ENCODE assay signal across 8 mouse cellular contexts in the genomic region with DNA sequence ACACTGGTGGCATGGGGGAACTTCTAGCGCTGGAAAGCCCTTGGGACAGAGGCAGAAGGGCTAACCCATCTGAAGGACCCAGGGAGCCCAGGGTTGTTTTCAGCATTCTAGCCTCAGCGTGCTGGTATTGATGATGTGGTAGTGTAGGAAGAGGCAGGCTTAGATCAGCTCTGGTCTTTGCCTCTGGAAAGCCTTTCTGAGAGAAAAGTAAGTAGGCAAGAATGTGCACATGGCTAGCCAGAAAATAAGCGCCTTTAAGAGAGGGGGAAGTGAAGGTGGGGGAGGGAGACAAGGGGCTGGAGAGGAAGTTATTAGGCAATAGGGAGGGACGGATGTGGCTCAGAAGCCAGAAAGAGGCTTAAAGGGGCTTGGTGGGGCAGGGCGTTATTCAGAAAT. TPM values are rescaled to one million over a fixed set of nuclear protein-coding genes. Genes with fewer than 3 reads are reported as not detected.
A peak's percentile ranks its signal among the peaks of the same experiment; 100 is the strongest.
DNase-seq lines count a peak whose midpoint lies in the region; ATAC-seq and TF ChIP-seq lines count a peak whose summit lies in the region.

No protein-coding gene starts in this region.

- H3K27ac ChIP-seq in kidney, adult 2 months (ENCODE audit: insufficient read depth, low read depth, low read length), result peak overlapping the region; percentile 45; the same call in 1 of the 2 replicates
- no peak overlapping the region for H3K27ac ChIP-seq in cortical plate, adult 2 months (ENCODE audit: insufficient read depth, low read length)
- peak overlapping the region; percentile 84 for H3K27ac ChIP-seq in heart, postnatal 0 days (ENCODE audit: low read depth)
- H3K27ac ChIP-seq in liver, adult 2 months (replicated peaks; ENCODE audit: insufficient read depth, low read depth, low read length), result peak overlapping the region; percentile 24; the same call in 1 of the 2 replicates
- H3K27ac ChIP-seq in midbrain, postnatal 0 days (ENCODE audit: low read depth, low read length), result no peak overlapping the region

- no peak for ATAC-seq in heart, postnatal 0 days (ENCODE audit: insufficient read depth, low read depth)
- no peak; the same call in 1 of the 2 replicates for ATAC-seq in midbrain, postnatal 0 days (ENCODE audit: low FRiP score)

- H3K4me1 ChIP-seq in kidney, adult 2 months (ENCODE audit: control insufficient read depth, insufficient read depth, low read length), result no peaks in the 10 kb centered on the region
- no peaks in the 10 kb centered on the region for H3K4me1 ChIP-seq in cortical plate, adult 2 months (ENCODE audit: control insufficient read depth, insufficient read depth, low read length)
- H3K4me1 ChIP-seq in heart, postnatal 0 days (ENCODE audit: control insufficient read depth, insufficient read depth), result 0 out of 2 replicates have a peak, but pooled peaks cover 3% of the 10 kb centered on the region
- H3K4me1 ChIP-seq in liver, adult 2 months (ENCODE audit: control insufficient read depth, insufficient read depth, low read length), result 0 out of 2 replicates have a peak, but pooled peaks cover 4% of the 10 kb centered on the region
- peaks cover 6% of the 10 kb centered on the region; the same call in 1 of the 2 replicates for H3K4me1 ChIP-seq in midbrain, postnatal 0 days (ENCODE audit: insufficient read depth, low read length)

- TF ChIP-seq EP300 in heart, postnatal 0 days (IDR thresholded peaks at IDR 0.05; ENCODE audit: low read depth), result no peak

- TF ChIP-seq POLR2A in kidney, adult 2 months (IDR thresholded peaks at IDR 0.05; ENCODE audit: low read depth, low read length), result no peak
- TF ChIP-seq POLR2A in cortical plate, adult 2 months (IDR thresholded peaks at IDR 0.05; ENCODE audit: extremely low read depth, insufficient read depth, low read length), result no peak
- no peak for TF ChIP-seq POLR2A in liver, adult 2 months (IDR thresholded peaks at IDR 0.05; ENCODE audit: extremely low read depth, insufficient read depth, low read length)

- no peak for TF ChIP-seq CTCF in kidney, adult 2 months (conservative IDR thresholded peaks at IDR 0.05; ENCODE audit: insufficient read depth, insufficient read length, low read depth, low read length)
- TF ChIP-seq CTCF in cortical plate, adult 2 months (IDR thresholded peaks at IDR 0.05; ENCODE audit: extremely low read depth, insufficient read depth, low read length), result no peak
- no peak for TF ChIP-seq CTCF in heart, postnatal 0 days (IDR thresholded peaks at IDR 0.05; ENCODE audit: low read depth)
- no peak for TF ChIP-seq CTCF in liver, adult 2 months (IDR thresholded peaks at IDR 0.05; ENCODE audit: low read depth, low read length)
- no peak for TF ChIP-seq CTCF in midbrain, postnatal 0 days (IDR thresholded peaks at IDR 0.05)

- peak overlapping the region; percentile 53 for H3K9ac ChIP-seq in heart, postnatal 0 days (replicated peaks; ENCODE audit: low read depth, low read length)
- peak overlapping the region; percentile 1; the same call in 1 of the 2 replicates for H3K9ac ChIP-seq in liver, adult 2 months (ENCODE audit: low read depth, low read length)
- peak overlapping the region; percentile 36; the same call in 1 of the 2 replicates for H3K9ac ChIP-seq in midbrain, postnatal 0 days (replicated peaks; ENCODE audit: low read length, poor library complexity, severe bottlenecking)

- H3K36me3 ChIP-seq in kidney, adult 2 months (ENCODE audit: control insufficient read depth, insufficient read depth, low read length), result no peaks in the 10 kb centered on the region
- peaks cover 15% of the 10 kb centered on the region for H3K36me3 ChIP-seq in heart, postnatal 0 days (replicated peaks; ENCODE audit: control insufficient read depth, insufficient read depth, low read length)
- no peaks in the 10 kb centered on the region for H3K36me3 ChIP-seq in liver, adult 2 months (ENCODE audit: control insufficient read depth, insufficient read depth, low read length)
- no peaks in the 10 kb centered on the region for H3K36me3 ChIP-seq in midbrain, postnatal 0 days (ENCODE audit: insufficient read depth, low read length)

- H3K4me3 ChIP-seq in kidney, adult 2 months (ENCODE audit: insufficient read depth, low read depth, low read length), result peak overlapping the region; percentile 32
- 0 out of 2 replicates have a peak overlapping the region, but pooled peaks have one; percentile 4 for H3K4me3 ChIP-seq in cortical plate, adult 2 months (ENCODE audit: insufficient read depth, low read length)
- peak overlapping the region; percentile 48 for H3K4me3 ChIP-seq in heart, postnatal 0 days (ENCODE audit: low read depth, low read length)
- peak overlapping the region; percentile 7 for H3K4me3 ChIP-seq in liver, adult 2 months (ENCODE audit: insufficient read depth, low read depth, low read length)
- peak overlapping the region; percentile 31 for H3K4me3 ChIP-seq in midbrain, postnatal 0 days (ENCODE audit: low read depth, low read length)

- WGBS in kidney, adult 2 months, result 24% methylated on average over 5 of the region's 5 CpGs
- 7% methylated on average over 5 of the region's 5 CpGs for WGBS in heart, postnatal 0 days
- 56% methylated on average over 5 of the region's 5 CpGs for WGBS in liver, adult 2 months
- WGBS in midbrain, postnatal 0 days, result 20% methylated on average over 5 of the region's 5 CpGs

- H3K9me3 ChIP-seq in heart, postnatal 0 days (replicated peaks; ENCODE audit: control insufficient read depth, low read length), result no peaks in the 10 kb centered on the region
- H3K9me3 ChIP-seq in midbrain, postnatal 0 days (ENCODE audit: low read length), result no peaks in the 10 kb centered on the region

- peak overlapping the region; percentile 75 for H3K4me2 ChIP-seq in heart, postnatal 0 days (ENCODE audit: low read depth, low read length)
- H3K4me2 ChIP-seq in midbrain, postnatal 0 days (ENCODE audit: low read depth, low read length, poor library complexity, severe bottlenecking), result peak overlapping the region; percentile 50

- no peaks in the 10 kb centered on the region for H3K79me2 ChIP-seq in liver, adult 2 months (ENCODE audit: control insufficient read depth, insufficient read depth, low read length)

- peak; percentile 32 for DNase-seq in kidney, adult 2 months
- DNase-seq in kidney, adult 11 months, result no peak
- peak; percentile 32 for DNase-seq in heart, postnatal 0 days (ENCODE audit: low spot score)
- peak; percentile 29 for DNase-seq in liver, adult 2 months (ENCODE audit: extremely low read depth, low read depth, low spot score)
- no peak for DNase-seq in midbrain, postnatal 0 days (ENCODE audit: low spot score)
- DNase-seq in layer of hippocampus, postnatal 25 days (ENCODE audit: extremely low spot score in 1 of 2, low spot score in 1 of 2), result no peak
- DNase-seq in layer of hippocampus, postnatal 10 days (ENCODE audit: low spot score in 2 of 2), result no peak

- H3K27me3 ChIP-seq in kidney, adult 2 months (replicated peaks; ENCODE audit: control insufficient read depth, insufficient read depth, low read length), result no peaks in the 10 kb centered on the region
- no peaks in the 10 kb centered on the region for H3K27me3 ChIP-seq in heart, postnatal 0 days (ENCODE audit: control insufficient read depth, insufficient read depth, low read length)
- no peaks in the 10 kb centered on the region for H3K27me3 ChIP-seq in liver, adult 2 months (ENCODE audit: control insufficient read depth, insufficient read depth, low read length)
- no peaks in the 10 kb centered on the region for H3K27me3 ChIP-seq in midbrain, postnatal 0 days (ENCODE audit: insufficient read depth, low read length)

RNA-seq across cellular contexts. Expression of a gene that starts 25.8 kb away (rescaled TPM):
- 2.0 and 2.5 TPM in 2 replicates for polyA plus RNA-seq in kidney, adult 2 months (2012; rRNA removed)
- 0.10 and 0.26 TPM in 2 replicates for polyA plus RNA-seq in cortical plate, adult 2 months (2012; rRNA removed)
- not detected in 2 replicates for total RNA-seq in heart, postnatal 0 days (2014; rRNA removed; ENCODE audit: low replicate concordance)
- 0.14 TPM in 1 of 2 replicates, not detected in the other for polyA plus RNA-seq in heart, postnatal 0 days (2015; fragmentation: Nextera tagmentation; extraction: Ambion mirVana)
- 91.4 and 132 TPM in 2 replicates for total RNA-seq in liver, adult 2 months (2014; rRNA removed)
- polyA plus RNA-seq in liver, adult 2 months (2012; rRNA removed), result 41.7 and 68.7 TPM in 2 replicates
- total RNA-seq in midbrain, postnatal 0 days (2014; rRNA removed), result 0.16 and 2.5 TPM in 2 replicates
- 0.28 and 0.52 TPM in 2 replicates for polyA plus RNA-seq in midbrain, postnatal 0 days (2015; fragmentation: Nextera tagmentation; extraction: Ambion mirVana)
- not detected for total RNA-seq in layer of hippocampus, postnatal 25 days (2021)
- total RNA-seq in layer of hippocampus, postnatal 10 days (2021), result under 1 TPM; 0.29 to 0.30 TPM

RNA-seq across cellular contexts. Expression of a gene that starts 28.5 kb away (rescaled TPM):
- 0.45 and 1.4 TPM in 2 replicates for polyA plus RNA-seq in kidney, adult 2 months (2012; rRNA removed)
- 1.2 and 1.4 TPM in 2 replicates for polyA plus RNA-seq in cortical plate, adult 2 months (2012; rRNA removed)
- total RNA-seq in heart, postnatal 0 days (2014; rRNA removed; ENCODE audit: low replicate concordance), result 8.4 and 9.3 TPM in 2 replicates
- polyA plus RNA-seq in heart, postnatal 0 days (2015; fragmentation: Nextera tagmentation; extraction: Ambion mirVana), result 6.6 and 8.6 TPM in 2 replicates
- total RNA-seq in liver, adult 2 months (2014; rRNA removed), result 2.3 and 2.4 TPM in 2 replicates
- polyA plus RNA-seq in liver, adult 2 months (2012; rRNA removed), result 0.12 and 0.24 TPM in 2 replicates
- total RNA-seq in midbrain, postnatal 0 days (2014; rRNA removed), result 2.3 and 4.2 TPM in 2 replicates
- polyA plus RNA-seq in midbrain, postnatal 0 days (2015; fragmentation: Nextera tagmentation; extraction: Ambion mirVana), result 2.4 and 2.7 TPM in 2 replicates
- total RNA-seq in layer of hippocampus, postnatal 25 days (2021), result 1 to 10 TPM; 1.3 to 2.0 TPM
- total RNA-seq in layer of hippocampus, postnatal 10 days (2021), result 1 to 10 TPM; 3.9 to 4.1 TPM

RNA-seq across cellular contexts. Expression of a gene that starts 59.1 kb away (rescaled TPM):
- polyA plus RNA-seq in kidney, adult 2 months (2012; rRNA removed), result 138 and 191 TPM in 2 replicates
- polyA plus RNA-seq in cortical plate, adult 2 months (2012; rRNA removed), result not detected in 2 replicates
- total RNA-seq in heart, postnatal 0 days (2014; rRNA removed; ENCODE audit: low replicate concordance), result not detected in 2 replicates
- not detected in 2 replicates for polyA plus RNA-seq in heart, postnatal 0 days (2015; fragmentation: Nextera tagmentation; extraction: Ambion mirVana)
- total RNA-seq in liver, adult 2 months (2014; rRNA removed), result 233 and 277 TPM in 2 replicates
- polyA plus RNA-seq in liver, adult 2 months (2012; rRNA removed), result 54.6 and 56.1 TPM in 2 replicates
- total RNA-seq in midbrain, postnatal 0 days (2014; rRNA removed), result not detected in 2 replicates
- polyA plus RNA-seq in midbrain, postnatal 0 days (2015; fragmentation: Nextera tagmentation; extraction: Ambion mirVana), result not detected in 2 replicates
- under 1 TPM in 1 of 2 experiments, not detected in 1; 0.22 TPM for total RNA-seq in layer of hippocampus, postnatal 25 days (2021)
- total RNA-seq in layer of hippocampus, postnatal 10 days (2021), result under 1 TPM in 1 of 2 experiments, not detected in 1; 0.23 TPM

Comparison
In these comparisons a context has a peak if more than half of its experiments do, and no peak if none do; other contexts are left out.
1. DNase-seq: peak in kidney, adult 2 months (single experiment), heart, postnatal 0 days (single experiment) and liver, adult 2 months (single experiment); none in kidney, adult 11 months (single experiment), midbrain, postnatal 0 days (single experiment), layer of hippocampus, postnatal 25 days (0 of 2) and layer of hippocampus, postnatal 10 days (0 of 2).
2. H3K27ac ChIP-seq: peak in kidney, adult 2 months (single experiment), heart, postnatal 0 days (single experiment) and liver, adult 2 months (single experiment); none in cortical plate, adult 2 months (single experiment) and midbrain, postnatal 0 days (single experiment).
3. H3K9ac ChIP-seq: peak in every context shown above with its lines; median percentile 53 in heart, postnatal 0 days; 36 in midbrain, postnatal 0 days; 1 in liver, adult 2 months.
4. RNA of a gene that starts 25.8 kb away (total RNA-seq): 91.4 to 132 TPM in liver, adult 2 months; 0.29 to 0.30 TPM in layer of hippocampus, postnatal 10 days, not detected in layer of hippocampus, postnatal 25 days, 0.16 to 2.5 TPM in midbrain, postnatal 0 days and not detected in heart, postnatal 0 days; every median in the first group is over 10 times any median in the second.
5. RNA of a gene that starts 59.1 kb away (total RNA-seq): 233 to 277 TPM in liver, adult 2 months; 0.23 TPM in layer of hippocampus, postnatal 10 days, 0.22 TPM in layer of hippocampus, postnatal 25 days, not detected in heart, postnatal 0 days and not detected in midbrain, postnatal 0 days; every median in the first group is over 100 times any median in the second.
6. Peak in every context shown above with its lines, with median percentiles within 50 percentile points of each other: H3K4me3 ChIP-seq.